Mouse (Mus musculus): ENCODE results near the gene Msh3.
"Not testable (repeated sequence)": the region's sequence is repeated elsewhere in the genome, so short reads cannot be mapped to it uniquely, and the experiment has no call there.

The Msh3 gene

GRCm38 (mm10) chr13:92255480-92255879 lies 99.3 kb downstream of the Msh3 start:
- in situ Hi-C loops (cut with MseI, MboI), result no loop called here

- in situ Hi-C loops (cut with MseI, MboI), result no loop called here
These were observed 101.0 kb downstream of the Msh3 start for GRCm38 (mm10) chr13:92253850-92254249.

- in situ Hi-C loops (cut with MseI, MboI), result no loop called here
These were observed 102.5 kb downstream of the Msh3 start for GRCm38 (mm10) chr13:92252331-92252730.

- in situ Hi-C loops (cut with MseI, MboI), result no loop called here
These were observed 107.2 kb downstream of the Msh3 start for GRCm38 (mm10) chr13:92247576-92247975.

GRCm38 (mm10) chr13:92246966-92247365 lies 107.8 kb downstream of the Msh3 start:
- in situ Hi-C loops (cut with MseI, MboI), result no loop called here

- in situ Hi-C loops (cut with MseI, MboI), result no loop called here
These were observed 110.1 kb downstream of the Msh3 start for GRCm38 (mm10) chr13:92244731-92245130.

- in situ Hi-C loops (cut with MseI, MboI), result no loop called here
These were observed 113.4 kb downstream of the Msh3 start for GRCm38 (mm10) chr13:92241426-92241825.

GRCm38 (mm10) chr13:92237887-92238286 lies 116.9 kb downstream of the Msh3 start:
- in situ Hi-C loops (cut with MseI, MboI), result no loop called here

GRCm38 (mm10) chr13:92237016-92237415 lies 117.8 kb downstream of the Msh3 start:
- in situ Hi-C loops (cut with MseI, MboI), result no loop called here

- in situ Hi-C loops (cut with MseI, MboI), result no loop called here
These were observed 122.5 kb downstream of the Msh3 start for GRCm38 (mm10) chr13:92232076-92232938.

- in situ Hi-C loops (cut with MseI, MboI), result no loop called here
These were observed 126.8 kb downstream of the Msh3 start for GRCm38 (mm10) chr13:92228037-92228436.

- in situ Hi-C loops (cut with MseI, MboI), result no loop called here
These were observed 131.2 kb downstream of the Msh3 start for GRCm38 (mm10) chr13:92223567-92223966.

GRCm38 (mm10) chr13:92222763-92223162 lies 132.0 kb downstream of the Msh3 start:
- in situ Hi-C loops (cut with MseI, MboI), result no loop called here

GRCm38 (mm10) chr13:92219774-92220173 lies 135.0 kb downstream of the Msh3 start:
- in situ Hi-C loops (cut with MseI, MboI), result no loop called here

- in situ Hi-C loops (cut with MseI, MboI), result no loop called here
These were observed 137.6 kb downstream of the Msh3 start for GRCm38 (mm10) chr13:92217216-92217615.

- in situ Hi-C loops (cut with MseI, MboI), result no loop called here
These were observed 157.9 kb downstream of the Msh3 start for GRCm38 (mm10) chr13:92196860-92197259.

GRCm38 (mm10) chr13:92193806-92194205 lies 161.0 kb downstream of the Msh3 start:
- in situ Hi-C loops (cut with MseI, MboI), result not testable (repeated sequence)

GRCm38 (mm10) chr13:92172686-92173085 lies 182.1 kb downstream of the Msh3 start:
- in situ Hi-C loops (cut with MseI, MboI), result not testable (repeated sequence)

All from mouse trophoblast stem cell (cell line).